8 mouse cellular contexts compared by ENCODE assay signal in genomic region chr15:88751564-88752402, GRCm38 (mm10). TPM values are rescaled to one million over a fixed set of nuclear protein-coding genes. Genes with fewer than 3 reads are reported as not detected.
DNase-seq lines count a peak whose midpoint lies in the region; ATAC-seq lines count a peak whose summit lies in the region.

Gene Zbed4 (plus strand): TSS chr15:88751660.

- under 1% methylated on average over 76 of the region's 119 CpGs for WGBS in forebrain, embryonic 16.5 days
- 0% methylated on average over 71 of the region's 119 CpGs for WGBS in hindbrain, embryonic 15.5 days
- whole genome bisulfite sequencing in midbrain, embryonic 15.5 days: under 1% methylated on average over 110 of the region's 119 CpGs

- H3K4me3 ChIP-seq in forebrain, embryonic 16.5 days (replicated peaks; ENCODE audit: low read length): peak within 1 kb of the TSS; percentile 87
- peak within 1 kb of the TSS; percentile 90 for H3K4me3 ChIP-seq in hindbrain, embryonic 15.5 days
- H3K4me3 ChIP-seq in midbrain, embryonic 15.5 days: peak within 1 kb of the TSS; percentile 85

- H3K27ac ChIP-seq in forebrain, embryonic 16.5 days (ENCODE audit: low read length): peak within 1 kb of the TSS; percentile 87
- peak within 1 kb of the TSS; percentile 91 for H3K27ac ChIP-seq in hindbrain, embryonic 15.5 days (replicated peaks)
- peak within 1 kb of the TSS; percentile 91 for H3K27ac ChIP-seq in midbrain, embryonic 15.5 days

- peak; percentile 51 for DNase-seq in cerebellum, adult 9-10 months
- no peak for DNase-seq in cerebellum, adult 9-11 months
- peak; percentile 28 to 30 for DNase-seq in adrenal gland, postnatal 4 days (ENCODE audit: low spot score in 2 of 2)
- peak; percentile 61 for DNase-seq in liver
- DNase-seq in splenic B cell, adult 2 months (ENCODE audit: low read depth, low spot score): peak; percentile 83

- H3K27me3 ChIP-seq in forebrain, embryonic 16.5 days (replicated peaks; ENCODE audit: control insufficient read depth, insufficient read depth, low read length): no peaks in the 10 kb centered on the region
- H3K27me3 ChIP-seq in hindbrain, embryonic 15.5 days: no peaks in the 10 kb centered on the region
- H3K27me3 ChIP-seq in midbrain, embryonic 15.5 days (replicated peaks): no peaks in the 10 kb centered on the region
- H3K27me3 ChIP-seq in splenic B cell, adult 2 months (ENCODE audit: control insufficient read depth, insufficient read depth, low read length, poor library complexity, severe bottlenecking): no peaks in the 10 kb centered on the region

- no peaks in the 10 kb centered on the region; the same call in 1 of the 2 replicates for H3K36me3 ChIP-seq in forebrain, embryonic 16.5 days (ENCODE audit: control insufficient read depth, insufficient read depth)
- no peaks in the 10 kb centered on the region for H3K36me3 ChIP-seq in hindbrain, embryonic 15.5 days
- no peaks in the 10 kb centered on the region; the same call in 1 of the 2 replicates for H3K36me3 ChIP-seq in midbrain, embryonic 15.5 days (replicated peaks)
- no peaks in the 10 kb centered on the region for H3K36me3 ChIP-seq in splenic B cell, adult 2 months (ENCODE audit: control insufficient read depth, insufficient read depth, low read length, poor library complexity, severe bottlenecking)

- no peaks in the 10 kb centered on the region for H3K9me3 ChIP-seq in forebrain, embryonic 16.5 days (ENCODE audit: control insufficient read depth, low read length)
- H3K9me3 ChIP-seq in hindbrain, embryonic 15.5 days: no peaks in the 10 kb centered on the region
- no peaks in the 10 kb centered on the region for H3K9me3 ChIP-seq in midbrain, embryonic 15.5 days

- peaks cover 24% of the 10 kb centered on the region for H3K4me1 ChIP-seq in forebrain, embryonic 16.5 days (replicated peaks; ENCODE audit: control insufficient read depth, insufficient read depth, low read length)
- peaks cover 27% of the 10 kb centered on the region for H3K4me1 ChIP-seq in hindbrain, embryonic 15.5 days (replicated peaks)
- H3K4me1 ChIP-seq in midbrain, embryonic 15.5 days: peaks cover 31% of the 10 kb centered on the region

- peak within 1 kb of the TSS; percentile 95 for H3K4me2 ChIP-seq in forebrain, embryonic 16.5 days (ENCODE audit: low read length)
- peak within 1 kb of the TSS; percentile 90 for H3K4me2 ChIP-seq in hindbrain, embryonic 15.5 days
- H3K4me2 ChIP-seq in midbrain, embryonic 15.5 days: peak within 1 kb of the TSS; percentile 90

- H3K9ac ChIP-seq in forebrain, embryonic 16.5 days (replicated peaks; ENCODE audit: low read depth, low read length): peak within 1 kb of the TSS; percentile 90
- peak within 1 kb of the TSS; percentile 81 for H3K9ac ChIP-seq in hindbrain, embryonic 15.5 days
- peak within 1 kb of the TSS; percentile 80 for H3K9ac ChIP-seq in midbrain, embryonic 15.5 days

- ATAC-seq in forebrain, embryonic 16.5 days: peak; percentile 66
- ATAC-seq in hindbrain, embryonic 15.5 days (ENCODE audit: low FRiP score, low read depth): peak; percentile 68
- ATAC-seq in midbrain, embryonic 15.5 days (replicated peaks): peak; percentile 75

RNA-seq across cellular contexts. Expression of gene Zbed4, which starts in this region (rescaled TPM):
- 10 to 100 TPM; 11.9 to 15.1 TPM for total RNA-seq in adrenal gland, postnatal 4 days (2021)
- 23.1 and 23.8 TPM in 2 replicates for polyA plus RNA-seq in forebrain, embryonic 16.5 days (2015; fragmentation: Nextera tagmentation; extraction: Ambion mirVana)
- 14.6 and 15.0 TPM in 2 replicates for polyA plus RNA-seq in hindbrain, embryonic 15.5 days (2015; fragmentation: Nextera tagmentation; extraction: Ambion mirVana)
- 17.7 and 19.0 TPM in 2 replicates for polyA plus RNA-seq in midbrain, embryonic 15.5 days (2015; fragmentation: Nextera tagmentation; extraction: Ambion mirVana)
